Mouse (Mus musculus) liver, embryonic 12.5 days (tissue): ENCODE measurements around the gene Abtb2. TPM values are rescaled to one million over a fixed set of nuclear protein-coding genes. Genes with fewer than 3 reads are reported as not detected.

Source experiments
- ATAC-seq: fragments of 200-750 bp; cut with Nextera tagmentation; 2 replicates; pipeline ENCODE4 v1.8.0; 2017; ENCODE audit warnings: moderate number of reproducible peaks, mild to moderate bottlenecking, moderate library complexity
- H3K27ac ChIP-seq: fragments of 300-500 bp; sonication (generic); 2 replicates; pipeline ENCODE4 v1.5.1; 2016; ENCODE audit warnings: mild to moderate bottlenecking
- H3K27me3 ChIP-seq: fragments of 300-500 bp; sonication (generic); replicated peaks from 2 replicates; pipeline ENCODE4 v1.6.1; 2016; ENCODE audit warnings: mild to moderate bottlenecking, moderate library complexity
- H3K36me3 ChIP-seq: fragments of 300-500 bp; sonication (generic); 2 replicates; pipeline ENCODE4 v1.6.1; 2016; ENCODE audit warnings: mild to moderate bottlenecking, moderate library complexity
- H3K4me1 ChIP-seq: fragments of 300-500 bp; sonication (generic); 2 replicates; pipeline ENCODE4 v1.6.1; 2016
- H3K4me2 ChIP-seq: fragments of 300-500 bp; sonication (generic); 2 replicates; pipeline ENCODE4 v1.6.1; 2016; ENCODE audit warnings: mild to moderate bottlenecking, moderate library complexity
- H3K4me3 ChIP-seq: fragments of 300-500 bp; sonication (generic); 2 replicates; pipeline ENCODE4 v1.5.1; 2016; ENCODE audit warnings: mild to moderate bottlenecking, moderate library complexity
- H3K9ac ChIP-seq: fragments of 300-500 bp; sonication (generic); 2 replicates; pipeline ENCODE4 v1.6.1; 2016; ENCODE audit warnings: mild to moderate bottlenecking, moderate library complexity
- H3K9me3 ChIP-seq: fragments of 300-500 bp; sonication (generic); replicated peaks from 2 replicates; pipeline ENCODE4 v1.6.1; 2016; ENCODE audit warnings: mild to moderate bottlenecking, moderate library complexity
- WGBS: fragments of 180-500 bp; shearing (Covaris S2); methylation state at CpG from one replicate; pipeline ENCODE4 v1.1.7; 2016; ENCODE audit not compliant: insufficient replicate concordance; 5-methylcytosine and 5-hydroxymethylcytosine counted together
- polyA plus RNA-seq: library from polyadenylated mRNA; unstranded; fragments of >200 nt; fragmentation: Nextera tagmentation; extraction: Ambion mirVana; gene quantifications from 2 replicates; pipeline ENCODE4 v1.2.1, GENCODE M21; 2016

The Abtb2 gene
- polyA plus RNA-seq, 1 experiment from 2014 or later: 4.1 TPM

DNA sequence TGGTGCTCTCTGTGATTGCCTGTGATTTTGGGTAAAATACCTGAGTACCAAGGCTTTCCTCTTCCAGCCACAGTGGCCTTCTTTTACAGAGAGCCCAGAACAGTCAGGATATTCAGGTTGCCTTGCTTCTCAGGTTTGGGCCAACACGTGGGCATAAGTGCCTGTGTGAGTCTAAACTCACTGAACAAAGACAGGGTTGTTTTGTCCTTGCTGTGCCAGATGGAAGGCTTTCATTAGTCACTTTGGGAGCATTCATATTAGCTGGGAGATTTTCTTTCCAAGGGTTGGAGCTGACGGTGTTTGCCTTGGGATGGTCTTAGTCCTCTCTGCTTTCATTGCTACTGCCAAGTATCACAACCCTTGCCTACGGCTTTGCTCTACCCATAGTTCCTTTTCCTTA lies 20.3 kb downstream of the Abtb2 start:
- WGBS: 82% methylated on average over 3 of the region's 3 CpGs
- Histone ChIP-seq H3K27me3 (no peaks in the 10 kb centered on the region), H3K4me1 (peaks cover 74% of the 10 kb centered on the region)

GRCm38 (mm10) chr2:103588776-103589175 lies 22.7 kb downstream of the Abtb2 start:
- ATAC-seq: no peak
- H3K4me1 ChIP-seq: peaks cover 71% of the 10 kb centered on the region

More for the DNA sequence above, 20.3 kb downstream of the Abtb2 start:
- H3K36me3 ChIP-seq: no peaks in the 10 kb centered on the region
- H3K9me3 ChIP-seq: no peaks in the 10 kb centered on the region
- no peak for ATAC-seq
- H3K9ac ChIP-seq: no peak overlapping the region
- no peak overlapping the region for H3K4me3 ChIP-seq
- no peak overlapping the region for H3K27ac ChIP-seq
- H3K4me2 ChIP-seq: no peak overlapping the region

DNA sequence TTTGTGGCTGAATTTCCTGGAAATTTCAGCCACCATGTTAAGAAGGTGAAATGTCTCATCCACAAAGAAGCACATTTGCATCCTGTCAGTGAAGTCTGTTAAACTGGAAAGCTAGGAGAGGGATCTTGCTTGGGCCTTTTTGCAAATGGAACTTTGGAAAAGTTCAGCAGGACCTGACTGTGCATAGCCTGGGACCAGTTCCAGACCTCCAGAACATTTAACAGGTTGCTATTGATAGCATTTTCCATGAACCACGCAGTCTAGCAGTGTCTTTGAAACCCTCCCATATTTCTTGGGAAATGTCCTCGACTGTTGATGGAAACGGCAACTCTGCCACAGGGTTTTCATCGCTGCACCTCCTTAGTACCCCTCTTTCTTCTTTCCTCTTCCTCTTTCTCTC lies 23.3 kb downstream of the Abtb2 start:
- no peak overlapping the region for H3K4me3 ChIP-seq
- H3K27ac ChIP-seq: no peak overlapping the region
- no peaks in the 10 kb centered on the region; the same call in 1 of the 2 replicates for H3K27me3 ChIP-seq
- no peak overlapping the region for H3K4me2 ChIP-seq
- no peak for ATAC-seq
- WGBS: 62% methylated on average over 4 of the region's 4 CpGs
- H3K36me3 ChIP-seq: no peaks in the 10 kb centered on the region
- H3K9me3 ChIP-seq: no peaks in the 10 kb centered on the region
- no peak overlapping the region for H3K9ac ChIP-seq
- H3K4me1 ChIP-seq: peaks cover 67% of the 10 kb centered on the region

More at GRCm38 (mm10) chr2:103588776-103589175, 22.7 kb downstream of the Abtb2 start:
- Histone ChIP-seq H3K4me2 (no peak overlapping the region), H3K27ac (no peak overlapping the region), H3K27me3 (no peaks in the 10 kb centered on the region), H3K4me3 (no peak overlapping the region), H3K9me3 (no peaks in the 10 kb centered on the region), H3K9ac (no peak overlapping the region), H3K36me3 (no peaks in the 10 kb centered on the region)
- WGBS: 80% methylated on average over 5 of the region's 5 CpGs

GRCm38 (mm10) chr2:103590645-103591044 lies 24.5 kb downstream of the Abtb2 start:
- H3K4me2 ChIP-seq: no peak overlapping the region
- no peak overlapping the region for H3K27ac ChIP-seq
- no peak overlapping the region for H3K9ac ChIP-seq
- no peaks in the 10 kb centered on the region for H3K9me3 ChIP-seq
- ATAC-seq: no peak
- no peaks in the 10 kb centered on the region for H3K36me3 ChIP-seq
- WGBS: 66% methylated on average over 7 of the region's 7 CpGs
- no peaks in the 10 kb centered on the region; the same call in 1 of the 2 replicates for H3K27me3 ChIP-seq
- H3K4me1 ChIP-seq: peaks cover 67% of the 10 kb centered on the region
- no peak overlapping the region for H3K4me3 ChIP-seq

DNA sequence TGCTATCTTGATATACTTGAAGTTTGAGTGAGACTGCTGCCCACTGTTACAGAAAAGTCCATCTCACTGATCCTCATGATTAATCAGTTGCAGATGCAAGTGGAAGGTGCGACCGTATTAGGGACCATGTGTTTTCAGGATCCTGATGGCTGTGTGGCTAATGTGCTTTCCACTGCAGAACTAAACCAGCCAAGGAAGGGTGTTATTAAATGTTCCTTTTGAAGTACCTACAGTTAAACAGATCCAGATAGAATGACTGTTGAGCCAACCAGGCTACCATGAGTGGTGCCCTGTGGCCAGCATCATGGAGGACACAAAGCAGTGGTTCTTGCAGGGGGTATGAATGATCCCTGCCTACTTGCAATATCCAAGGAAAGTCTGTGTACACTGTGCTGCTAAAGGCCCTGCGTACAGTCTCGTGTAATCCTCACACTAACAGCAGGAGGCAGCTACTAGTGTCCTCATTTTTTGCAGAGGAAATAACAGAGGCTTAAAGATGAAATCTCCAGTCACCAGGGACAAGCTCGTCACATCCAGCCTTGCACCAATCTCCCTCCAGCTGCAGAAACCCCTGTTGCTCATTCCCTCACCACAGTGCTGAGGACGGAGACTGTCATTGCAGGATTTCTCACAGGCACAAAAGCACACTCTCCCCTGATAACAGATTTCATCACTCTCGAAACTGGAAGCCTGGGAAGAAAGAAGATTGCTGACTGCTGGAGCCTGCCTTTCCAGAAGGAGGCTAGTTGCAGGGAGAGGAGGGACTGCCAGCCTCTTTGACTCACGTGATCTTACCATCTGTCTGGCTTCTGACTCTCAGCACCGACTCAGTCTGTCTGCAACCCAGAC lies 25.9 kb downstream of the Abtb2 start:
- no peaks in the 10 kb centered on the region; the same call in 1 of the 2 replicates for H3K27me3 ChIP-seq
- no peak overlapping the region for H3K4me2 ChIP-seq
- no peak overlapping the region for H3K4me3 ChIP-seq
- no peaks in the 10 kb centered on the region for H3K36me3 ChIP-seq
- H3K4me1 ChIP-seq: peaks cover 63% of the 10 kb centered on the region
- no peak overlapping the region for H3K9ac ChIP-seq
- H3K9me3 ChIP-seq: no peaks in the 10 kb centered on the region
- no peak overlapping the region for H3K27ac ChIP-seq
- no peak for ATAC-seq
- 51% methylated on average over 9 of the region's 9 CpGs for WGBS

DNA sequence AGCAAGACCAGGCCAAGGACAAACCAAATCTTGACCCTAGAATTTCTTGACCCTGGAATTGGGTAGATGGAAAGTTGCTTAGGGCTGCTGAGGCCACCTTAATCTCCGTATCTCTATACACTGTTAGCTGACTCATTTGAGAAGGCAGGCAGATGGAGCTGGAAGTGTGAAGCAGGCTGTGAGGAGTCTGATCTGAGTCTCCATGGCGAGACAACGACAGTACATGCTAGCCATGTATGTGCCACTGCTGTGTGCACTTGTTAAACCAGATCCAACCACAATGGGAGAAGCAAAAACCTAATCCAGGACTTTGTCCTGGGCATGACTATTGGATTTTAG lies 26.4 kb downstream of the Abtb2 start:
- H3K9me3 ChIP-seq: no peaks in the 10 kb centered on the region
- H3K4me3 ChIP-seq: no peak overlapping the region
- WGBS: 57% methylated on average over 3 of the region's 3 CpGs
- no peaks in the 10 kb centered on the region for H3K36me3 ChIP-seq
- H3K4me1 ChIP-seq: peaks cover 63% of the 10 kb centered on the region
- no peak overlapping the region for H3K9ac ChIP-seq
- H3K4me2 ChIP-seq: no peak overlapping the region
- no peak for ATAC-seq
- H3K27me3 ChIP-seq: no peaks in the 10 kb centered on the region; the same call in 1 of the 2 replicates
- no peak overlapping the region for H3K27ac ChIP-seq

GRCm38 (mm10) chr2:103594592-103595011 lies 28.5 kb downstream of the Abtb2 start:
- Histone ChIP-seq H3K36me3 (no peaks in the 10 kb centered on the region), H3K4me3 (no peak overlapping the region), H3K9me3 (no peaks in the 10 kb centered on the region), H3K4me2 (peak overlapping the region; percentile 5; the same call in 1 of the 2 replicates), H3K27me3 (no peaks in the 10 kb centered on the region; the same call in 1 of the 2 replicates), H3K4me1 (peaks cover 81% of the 10 kb centered on the region), H3K9ac (no peak overlapping the region), H3K27ac (0 out of 2 replicates have a peak overlapping the region, but pooled peaks have one; percentile 16)
- WGBS: 57% methylated on average over 6 of the region's 6 CpGs
- no peak for ATAC-seq

DNA sequence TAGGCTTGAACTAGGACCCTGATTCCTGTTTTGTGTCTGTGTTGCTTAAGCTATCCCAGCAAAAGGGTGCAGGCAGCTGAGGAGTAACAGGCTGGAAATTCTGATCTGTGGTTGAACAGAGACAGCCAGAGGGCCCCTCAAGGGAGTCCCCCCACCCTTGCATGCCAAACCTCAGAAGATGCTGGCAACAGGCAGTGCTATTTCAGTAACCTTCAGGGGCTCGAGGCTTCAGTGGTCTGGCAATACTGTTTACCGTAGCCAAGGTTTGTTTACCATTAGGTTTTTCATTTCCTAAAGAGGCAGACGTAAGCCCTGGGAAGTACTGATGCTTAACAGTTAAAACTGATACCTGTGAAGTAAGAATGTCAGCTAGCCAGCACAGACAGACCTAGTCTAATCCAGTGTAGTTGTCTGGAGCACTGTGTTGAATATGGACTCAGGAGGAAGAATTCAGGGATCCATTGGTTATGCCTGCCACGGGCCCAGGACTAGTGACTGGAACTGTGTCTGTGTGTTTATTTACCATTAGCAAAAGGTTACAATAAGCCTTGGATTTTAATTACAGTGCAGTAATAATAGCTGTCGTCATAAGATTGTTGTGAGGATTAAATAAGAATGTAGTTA lies 29.0 kb downstream of the Abtb2 start:
- WGBS: 51% methylated on average over 5 of the region's 5 CpGs
- Histone ChIP-seq H3K9ac (no peak overlapping the region), H3K4me3 (no peak overlapping the region), H3K4me2 (no peak overlapping the region; the same call in 1 of the 2 replicates), H3K27ac (peak overlapping the region; percentile 16; the same call in 1 of the 2 replicates), H3K27me3 (no peaks in the 10 kb centered on the region; the same call in 1 of the 2 replicates), H3K9me3 (no peaks in the 10 kb centered on the region), H3K36me3 (no peaks in the 10 kb centered on the region), H3K4me1 (peaks cover 82% of the 10 kb centered on the region)
- no peak for ATAC-seq

GRCm38 (mm10) chr2:103599296-103599695 lies 33.2 kb downstream of the Abtb2 start:
- Histone ChIP-seq H3K9me3 (no peaks in the 10 kb centered on the region), H3K9ac (no peak overlapping the region), H3K4me2 (no peak overlapping the region), H3K36me3 (no peaks in the 10 kb centered on the region), H3K27ac (no peak overlapping the region), H3K27me3 (no peaks in the 10 kb centered on the region; the same call in 1 of the 2 replicates), H3K4me1 (peaks cover 89% of the 10 kb centered on the region), H3K4me3 (no peak overlapping the region)
- ATAC-seq: no peak
- WGBS: 75% methylated on average over 1 of the region's 1 CpGs

DNA sequence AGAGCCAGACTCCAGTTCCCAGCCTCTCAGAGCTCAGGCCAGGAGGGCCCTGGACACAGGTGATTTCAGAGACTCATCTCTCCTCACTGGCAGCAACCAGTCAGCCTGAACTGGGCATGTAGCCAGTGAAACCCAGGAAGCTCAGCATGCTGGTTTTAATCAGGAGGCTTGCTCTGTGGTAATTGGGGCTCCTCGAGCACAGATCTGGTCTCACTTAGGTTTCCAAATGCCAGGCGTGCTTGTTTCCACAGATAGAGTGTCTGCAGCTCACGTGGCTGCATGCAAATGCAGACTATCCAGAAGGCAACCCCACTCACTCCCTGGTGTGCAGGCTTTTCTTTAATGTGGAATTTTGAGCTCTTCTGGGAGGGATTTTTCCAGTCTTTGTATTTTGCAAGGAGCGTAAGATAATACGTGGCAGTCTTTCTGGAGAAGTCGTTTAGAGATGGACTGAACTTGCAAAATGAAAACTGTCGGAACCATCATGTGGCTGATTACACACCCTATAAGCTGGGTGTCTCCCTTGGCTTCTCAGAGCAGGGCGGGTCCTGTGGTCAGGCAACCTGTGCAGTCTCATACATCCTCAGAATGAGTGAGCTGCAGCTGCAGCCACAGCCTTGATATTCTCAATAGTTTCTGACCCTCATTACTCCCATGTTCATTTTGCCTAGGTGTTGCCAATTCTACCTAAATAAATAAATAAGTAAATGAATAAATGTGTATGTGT lies 34.2 kb downstream of the Abtb2 start:
- no peaks in the 10 kb centered on the region for H3K36me3 ChIP-seq
- H3K4me1 ChIP-seq: peaks cover 82% of the 10 kb centered on the region
- no peak overlapping the region for H3K27ac ChIP-seq
- no peaks in the 10 kb centered on the region for H3K9me3 ChIP-seq
- no peak overlapping the region for H3K9ac ChIP-seq
- H3K4me2 ChIP-seq: no peak overlapping the region
- WGBS: 56% methylated on average over 8 of the region's 8 CpGs
- peak; percentile 49; the same call in 1 of the 2 replicates for ATAC-seq
- H3K27me3 ChIP-seq: no peaks in the 10 kb centered on the region
- no peak overlapping the region for H3K4me3 ChIP-seq

DNA sequence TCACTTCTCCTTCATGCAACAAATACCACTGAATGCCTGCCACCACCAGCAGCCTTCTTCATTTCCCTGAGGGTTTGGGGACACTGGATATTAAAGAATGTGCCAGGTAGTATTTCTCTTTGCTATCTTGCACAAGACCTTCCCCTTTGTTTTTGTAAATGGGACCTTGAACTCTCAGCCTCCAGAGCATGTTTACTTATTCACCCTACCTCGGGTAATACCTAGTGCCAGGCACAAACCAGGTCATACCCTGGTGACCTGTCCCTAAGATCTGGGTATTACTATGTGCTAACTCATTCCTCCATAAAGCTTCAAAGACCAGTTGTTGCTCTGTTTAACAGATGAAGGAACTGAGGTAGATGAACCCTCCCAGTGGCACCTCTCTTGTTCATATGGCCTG lies 35.0 kb downstream of the Abtb2 start:
- Histone ChIP-seq H3K4me3 (no peak overlapping the region), H3K27me3 (no peaks in the 10 kb centered on the region), H3K36me3 (no peaks in the 10 kb centered on the region), H3K4me1 (peaks cover 77% of the 10 kb centered on the region), H3K4me2 (no peak overlapping the region), H3K9me3 (no peaks in the 10 kb centered on the region), H3K27ac (no peak overlapping the region; the same call in 1 of the 2 replicates), H3K9ac (no peak overlapping the region)
- no peak for ATAC-seq
- WGBS: 39% methylated on average over 1 of the region's 1 CpGs

- H3K27ac ChIP-seq: no peak overlapping the region; the same call in 1 of the 2 replicates
- no peak overlapping the region for H3K4me2 ChIP-seq
- H3K36me3 ChIP-seq: no peaks in the 10 kb centered on the region
- no peak overlapping the region for H3K9ac ChIP-seq
- H3K27me3 ChIP-seq: no peaks in the 10 kb centered on the region
- H3K9me3 ChIP-seq: no peaks in the 10 kb centered on the region
- H3K4me3 ChIP-seq: no peak overlapping the region
- 44% methylated on average over 1 of the region's 1 CpGs for WGBS
- no peak for ATAC-seq
- H3K4me1 ChIP-seq: peaks cover 77% of the 10 kb centered on the region
Measured at GRCm38 (mm10) chr2:103601531-103601930, 35.4 kb downstream of the Abtb2 start.
